Mouse (Mus musculus): Measurements from ENCODE around the gene Phgdh.
A peak's percentile ranks its signal among the peaks of the same experiment; 100 is the strongest.

Phgdh gene

GRCm38 (mm10) chr3:98343235-98343634 lies 3.4 kb upstream of the Phgdh start:
- DNase-seq (ENCODE audit: low spot score): no peak

DNA sequence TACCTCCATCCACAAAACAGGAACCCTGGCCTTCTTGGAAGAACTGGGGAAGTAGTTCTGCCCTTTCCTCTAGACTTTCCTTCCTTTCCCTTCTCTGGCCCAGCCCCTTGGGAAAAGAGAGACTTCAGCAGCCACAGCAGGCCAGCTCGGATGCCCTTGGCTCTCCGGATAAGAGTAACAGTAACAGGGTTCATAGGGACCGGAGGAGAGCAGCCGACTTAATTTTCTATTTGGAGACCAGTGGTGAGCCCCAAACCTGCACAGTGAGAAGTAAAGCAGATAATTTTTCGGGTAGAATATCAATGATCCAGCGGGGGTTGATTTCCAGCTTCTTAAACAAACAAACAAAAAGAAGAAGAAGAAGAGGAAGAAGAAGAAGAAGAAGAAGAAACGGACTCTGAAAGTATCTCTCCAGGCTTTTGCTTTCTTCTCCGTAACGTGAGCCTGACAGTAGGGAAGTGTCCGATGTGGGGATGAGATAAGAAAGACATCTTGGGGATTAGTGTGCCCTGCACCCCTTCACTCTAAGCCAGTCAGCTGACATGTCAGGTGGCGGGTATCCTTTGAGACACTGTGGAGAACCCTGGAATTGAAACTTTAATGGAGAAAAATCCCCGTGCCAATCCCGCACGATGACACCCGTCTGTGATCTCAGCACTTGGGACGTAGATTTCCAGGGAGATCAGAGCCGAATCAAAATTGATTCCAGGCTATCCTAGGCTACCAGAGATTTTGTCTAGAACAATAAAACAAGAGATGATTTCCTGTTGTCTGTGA lies 1.2 kb upstream of the Phgdh start:
- no peak for DNase-seq (ENCODE audit: low spot score)

DNA sequence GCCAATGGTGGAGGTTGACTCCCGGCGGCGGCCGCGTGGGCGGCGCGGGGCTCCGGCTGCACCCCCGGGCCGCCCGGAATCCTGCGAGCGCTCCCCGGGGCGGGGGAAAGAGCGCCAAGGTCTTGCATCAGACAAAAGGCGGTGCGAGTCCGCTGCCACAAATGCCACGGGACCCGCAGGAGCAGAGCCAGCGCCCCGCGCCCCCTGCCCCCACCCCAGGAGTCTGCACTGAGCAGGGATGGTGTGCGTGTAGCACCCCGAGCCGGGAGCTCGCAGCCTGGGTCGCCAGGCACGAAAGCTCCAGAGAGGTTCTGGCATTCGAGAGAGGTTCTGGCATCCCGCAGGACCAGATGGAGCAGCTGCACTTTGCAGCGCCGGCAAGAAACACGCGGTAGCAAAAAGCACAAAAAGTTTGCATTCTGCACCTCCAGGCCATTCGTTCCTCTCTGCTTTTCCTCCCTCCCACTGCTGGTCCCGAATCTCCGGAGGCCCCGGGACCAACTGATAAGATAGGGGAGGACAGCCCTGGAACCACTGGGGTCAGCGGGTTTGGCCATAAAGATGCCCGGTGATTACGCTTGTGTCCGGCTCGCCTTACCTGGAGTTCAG lies 589 bp downstream of the Phgdh start:
- DNase-seq (ENCODE audit: low spot score): peak; percentile 40

- DNase-seq (ENCODE audit: low spot score): peak; percentile 42
These were observed 1.2 kb downstream of the Phgdh start for GRCm38 (mm10) chr3:98338584-98339041.

- no peak for DNase-seq (ENCODE audit: low spot score)
These were observed 2.8 kb downstream of the Phgdh start for GRCm38 (mm10) chr3:98336661-98337654.

DNA sequence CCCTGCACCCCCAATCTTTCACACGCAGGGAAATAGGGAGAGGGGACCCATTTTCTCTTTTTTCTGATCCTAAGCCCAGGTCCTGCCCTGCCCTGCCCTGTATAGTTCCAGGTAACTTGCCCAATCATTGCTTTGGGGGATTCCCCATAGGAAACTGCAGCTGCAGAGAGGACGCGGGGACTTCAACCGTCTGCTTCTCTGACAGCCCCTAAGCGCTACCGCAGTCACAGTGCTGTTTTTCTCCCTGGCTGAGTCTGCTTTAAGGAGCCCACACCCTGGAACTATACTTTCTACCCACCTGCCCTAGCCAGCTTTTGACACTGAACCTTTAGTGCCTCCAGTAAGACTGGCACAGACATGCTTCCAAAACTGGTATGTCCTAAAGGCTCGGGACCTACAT lies 3.9 kb downstream of the Phgdh start:
- DNase-seq (ENCODE audit: low spot score): peak; percentile 12

GRCm38 (mm10) chr3:98335331-98335730 lies 4.5 kb downstream of the Phgdh start:
- no peak for DNase-seq (ENCODE audit: low spot score)

DNA sequence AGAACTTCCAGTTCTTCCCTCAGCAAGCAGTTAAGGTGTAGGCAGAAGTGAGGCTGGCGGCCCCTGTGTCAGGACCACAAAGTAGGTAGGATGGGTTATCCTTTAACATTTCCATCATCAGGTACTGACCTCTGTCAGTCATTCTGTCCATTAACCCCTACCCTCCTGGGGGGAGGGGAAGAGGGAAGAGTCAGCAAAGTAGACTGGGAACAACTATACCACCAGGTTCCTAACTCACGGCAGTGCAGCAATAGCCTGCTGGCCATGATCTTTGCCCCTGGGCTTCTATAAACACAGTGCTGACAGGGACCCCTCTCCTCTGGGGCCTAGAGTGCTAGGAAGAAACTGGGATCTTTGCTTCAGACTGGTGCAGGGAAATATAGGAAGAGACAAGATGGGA lies 5.8 kb downstream of the Phgdh start:
- DNase-seq (ENCODE audit: low spot score): no peak

GRCm38 (mm10) chr3:98324235-98324634 lies 15.6 kb downstream of the Phgdh start:
- no peak for DNase-seq (ENCODE audit: low spot score)

- no peak for DNase-seq (ENCODE audit: low spot score)
These were observed 17.6 kb downstream of the Phgdh start for GRCm38 (mm10) chr3:98322209-98322608.

DNA sequence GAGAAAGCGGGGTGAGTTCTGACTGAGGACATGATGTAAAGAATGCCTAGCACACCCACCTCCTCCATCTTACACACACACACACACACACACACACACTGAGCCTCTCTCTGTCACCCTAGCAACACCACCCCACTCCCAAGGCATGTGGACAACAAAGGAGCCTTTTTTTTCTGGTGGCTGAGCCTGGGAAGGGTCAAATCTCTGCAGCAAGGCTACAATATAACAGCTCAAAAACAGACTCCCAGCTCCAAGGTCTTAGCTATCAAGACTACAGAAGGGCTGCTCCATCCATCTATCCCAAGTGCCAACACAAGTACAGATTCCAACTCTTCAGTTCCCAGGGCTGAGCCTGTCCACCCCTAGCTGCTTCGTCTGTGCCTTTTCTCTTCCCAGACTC lies 20.6 kb downstream of the Phgdh start:
- DNase-seq (ENCODE audit: low spot score): no peak

GRCm38 (mm10) chr3:98317143-98317542 lies 22.6 kb downstream of the Phgdh start:
- no peak for DNase-seq (ENCODE audit: low spot score)

GRCm38 (mm10) chr3:98315181-98315580 lies 24.6 kb downstream of the Phgdh start:
- no peak for DNase-seq (ENCODE audit: low spot score)

DNA sequence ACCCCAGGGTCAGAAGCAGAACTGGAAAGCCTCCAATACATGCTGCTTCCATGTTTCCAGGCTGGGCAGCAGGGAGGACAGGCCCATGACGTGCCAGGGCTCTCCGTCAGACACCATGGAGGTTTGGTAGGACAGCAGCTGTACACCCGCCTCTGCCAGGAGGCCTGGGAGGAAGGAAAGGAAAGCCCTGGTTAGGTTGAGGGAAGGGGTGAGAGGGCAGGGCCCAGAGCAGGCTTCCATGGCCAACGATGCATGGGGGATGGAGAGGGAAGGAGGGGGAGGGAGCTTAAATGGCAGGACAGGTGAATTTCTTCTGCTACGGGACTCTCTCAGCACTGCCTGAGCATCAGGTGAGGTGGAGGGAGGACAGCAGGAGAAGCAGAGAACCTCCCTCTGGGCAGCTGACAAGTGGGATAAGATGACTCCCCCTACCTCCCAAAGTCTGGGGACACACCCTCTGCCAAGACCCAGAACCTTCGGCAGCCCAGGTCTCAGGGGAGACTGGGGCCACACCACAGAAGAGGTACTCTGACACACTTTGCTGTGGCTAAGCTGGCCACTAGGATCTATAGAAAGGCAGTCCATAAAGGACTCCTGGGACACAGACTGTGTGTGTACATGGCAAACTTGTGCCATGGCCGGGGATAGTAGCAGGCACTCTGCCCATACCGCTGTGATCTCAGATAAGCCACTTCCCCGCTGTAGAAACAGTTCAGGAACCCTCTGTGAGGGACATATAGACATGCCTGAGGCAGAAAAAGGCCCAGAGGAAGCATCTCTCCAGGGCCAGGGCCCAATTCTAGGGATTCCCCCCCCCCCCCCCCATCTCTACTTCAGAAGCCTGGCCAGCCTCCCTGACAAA lies 26.3 kb downstream of the Phgdh start:
- DNase-seq (ENCODE audit: low spot score): no peak

DNA sequence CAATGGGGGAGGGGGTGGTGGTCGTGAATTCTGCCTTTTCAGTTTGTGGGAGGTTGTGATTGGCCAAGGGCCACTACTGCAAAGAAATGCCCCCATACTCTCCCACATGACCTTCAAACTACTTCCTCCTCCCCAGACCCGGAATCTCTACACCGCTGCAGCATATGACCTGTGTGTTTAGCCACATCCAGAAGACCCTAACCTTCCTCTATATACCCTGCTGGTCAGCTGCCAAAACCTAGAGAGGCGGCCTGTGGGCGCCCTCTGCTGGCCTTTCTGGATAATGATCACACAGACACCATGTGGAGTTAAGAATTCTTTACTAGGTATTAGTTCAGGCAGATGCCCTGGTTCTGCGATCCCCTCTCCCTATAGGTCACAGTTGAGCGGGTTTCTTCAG lies 26.9 kb downstream of the Phgdh start:
- DNase-seq (ENCODE audit: low spot score): peak; percentile 33

- no peak for DNase-seq (ENCODE audit: low spot score)
These were observed 29.3 kb downstream of the Phgdh start for GRCm38 (mm10) chr3:98310456-98310855.

GRCm38 (mm10) chr3:98308606-98309005 lies 31.2 kb downstream of the Phgdh start:
- DNase-seq (ENCODE audit: low spot score): no peak

DNA sequence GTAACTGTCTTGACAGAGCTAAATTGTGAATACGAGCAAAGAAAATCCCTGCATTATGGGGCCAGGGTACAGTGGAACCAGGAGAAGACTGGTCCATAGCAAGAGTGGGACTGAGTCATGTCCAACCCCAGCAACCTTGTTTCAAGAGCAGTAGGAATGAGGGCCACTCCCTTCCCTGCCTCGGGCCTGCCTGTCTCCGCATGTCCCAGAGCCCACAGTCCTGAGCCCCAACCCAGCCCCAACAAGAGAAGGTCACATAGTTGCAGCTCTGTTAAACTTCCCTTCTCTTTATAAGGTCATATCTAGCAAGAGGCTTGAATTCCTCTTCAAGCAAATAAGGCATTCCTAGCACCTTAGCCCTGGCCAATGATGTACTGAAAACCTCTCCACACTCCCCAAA lies 38.0 kb downstream of the Phgdh start:
- no peak for DNase-seq (ENCODE audit: low spot score)

DNA sequence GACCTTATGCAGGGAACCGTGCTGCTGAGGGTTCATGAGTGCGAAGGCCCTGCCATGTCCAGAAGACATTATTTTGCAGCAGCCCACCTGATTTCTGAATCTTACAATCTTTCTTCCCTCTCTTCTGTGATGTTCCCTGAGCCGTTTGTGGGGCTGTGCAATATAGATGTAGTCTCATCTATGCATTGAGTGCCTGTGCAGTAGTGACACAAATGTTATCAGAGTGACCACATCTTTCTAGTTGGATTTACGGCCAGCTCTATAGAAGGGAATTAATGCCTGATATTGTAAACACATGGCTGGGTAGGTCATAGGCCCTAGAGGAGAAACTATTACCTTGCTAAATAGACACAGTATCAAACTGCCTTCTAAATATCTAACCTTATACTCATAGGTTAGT lies 39.5 kb downstream of the Phgdh start:
- no peak for DNase-seq (ENCODE audit: low spot score)

DNA sequence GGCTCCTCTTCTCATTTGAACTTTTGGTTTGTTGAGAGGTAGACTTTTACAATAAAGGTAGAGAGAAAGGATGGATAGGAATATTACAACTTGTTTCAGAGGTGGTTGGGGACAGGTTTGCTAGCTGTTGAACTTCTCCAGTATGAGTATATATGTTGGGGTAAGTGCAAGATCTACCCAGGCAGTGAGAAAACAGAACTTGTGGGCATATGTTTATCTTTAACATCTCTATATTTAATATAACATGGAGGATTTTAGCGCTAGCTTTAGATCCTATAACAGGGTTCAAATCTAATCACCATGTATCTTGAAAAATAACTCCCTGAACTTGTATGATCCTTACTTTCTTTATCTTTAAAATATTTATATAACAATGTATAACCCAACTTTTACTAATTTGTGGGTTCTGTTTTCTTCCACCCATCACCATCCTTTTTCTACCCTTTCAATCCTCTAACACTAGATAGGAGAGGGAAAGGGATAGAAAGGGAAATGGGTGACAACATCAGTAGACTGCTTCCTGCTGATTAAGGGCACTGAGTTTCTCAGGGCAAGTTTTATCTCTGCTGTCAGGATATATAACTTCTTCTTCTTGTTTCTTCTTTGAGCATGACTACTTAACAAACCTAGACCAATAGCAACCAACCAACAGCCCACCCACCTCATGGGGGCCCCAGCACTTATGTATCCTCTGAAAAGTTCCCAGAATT lies 40.2 kb downstream of the Phgdh start:
- no peak for DNase-seq (ENCODE audit: low spot score)

GRCm38 (mm10) chr3:98295965-98296364 lies 43.8 kb downstream of the Phgdh start:
- DNase-seq (ENCODE audit: low spot score): no peak
